Mouse (Mus musculus) right cerebral cortex, postnatal 4 days (tissue): ENCODE measurements at regions not wholly inside any gene's neighbourhood (a gene's known extent, or its start where the extent isn't known, plus 50 kb on each side); places are given as distances from the start of the nearest gene placed in this dataset.
A peak's percentile ranks its signal among the peaks of the same experiment; 100 is the strongest.

Experiments
- DNase-seq: peaks from one replicate; pipeline ENCODE4 v3.0.0-alpha.2; 2022

GRCm38 (mm10) chr1:64288812-64289447, 166.8 kb upstream of the Klf7 start:
- DNase-seq, result no peak

DNA sequence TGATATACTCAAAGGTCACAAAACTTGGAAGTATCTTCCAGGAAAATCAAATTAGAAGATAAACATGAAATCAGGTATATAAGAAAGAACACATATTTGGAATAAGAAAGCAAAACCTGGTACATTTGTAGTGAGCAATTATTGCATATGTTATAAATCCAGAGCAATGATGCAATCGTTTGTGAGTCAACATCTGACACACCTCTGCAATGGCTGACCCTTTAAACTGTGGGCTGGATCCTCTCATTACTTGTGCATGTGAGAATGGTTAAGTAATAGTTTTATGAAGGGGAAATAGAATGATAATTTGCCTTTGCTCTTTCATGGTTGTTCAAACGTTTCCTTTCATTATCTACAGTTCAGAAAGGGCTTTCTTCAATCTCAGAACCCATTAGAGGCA, 165.0 kb upstream of the Klf7 start:
- no peak for DNase-seq

GRCm38 (mm10) chr1:64284656-64285055, 162.6 kb upstream of the Klf7 start:
- DNase-seq, result no peak

DNA sequence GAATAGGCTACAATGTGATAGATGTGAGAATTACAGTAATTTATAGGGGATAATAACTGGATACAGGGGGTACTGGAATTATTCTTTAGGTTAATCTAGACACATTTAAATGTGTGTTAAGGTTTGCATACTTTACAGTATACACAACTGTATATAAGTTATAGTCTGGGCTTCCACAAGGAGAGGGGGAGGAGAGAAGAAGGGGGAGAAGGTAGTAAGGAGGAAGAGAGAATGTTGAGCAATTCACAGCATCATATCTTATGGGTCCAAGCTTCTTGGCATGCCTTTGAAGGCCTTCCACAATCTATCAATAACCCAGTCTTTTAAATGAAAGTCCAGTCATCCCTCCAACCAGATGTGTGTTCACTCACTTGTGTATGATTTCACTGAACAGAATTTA, 153.8 kb upstream of the Klf7 start:
- no peak for DNase-seq

DNA sequence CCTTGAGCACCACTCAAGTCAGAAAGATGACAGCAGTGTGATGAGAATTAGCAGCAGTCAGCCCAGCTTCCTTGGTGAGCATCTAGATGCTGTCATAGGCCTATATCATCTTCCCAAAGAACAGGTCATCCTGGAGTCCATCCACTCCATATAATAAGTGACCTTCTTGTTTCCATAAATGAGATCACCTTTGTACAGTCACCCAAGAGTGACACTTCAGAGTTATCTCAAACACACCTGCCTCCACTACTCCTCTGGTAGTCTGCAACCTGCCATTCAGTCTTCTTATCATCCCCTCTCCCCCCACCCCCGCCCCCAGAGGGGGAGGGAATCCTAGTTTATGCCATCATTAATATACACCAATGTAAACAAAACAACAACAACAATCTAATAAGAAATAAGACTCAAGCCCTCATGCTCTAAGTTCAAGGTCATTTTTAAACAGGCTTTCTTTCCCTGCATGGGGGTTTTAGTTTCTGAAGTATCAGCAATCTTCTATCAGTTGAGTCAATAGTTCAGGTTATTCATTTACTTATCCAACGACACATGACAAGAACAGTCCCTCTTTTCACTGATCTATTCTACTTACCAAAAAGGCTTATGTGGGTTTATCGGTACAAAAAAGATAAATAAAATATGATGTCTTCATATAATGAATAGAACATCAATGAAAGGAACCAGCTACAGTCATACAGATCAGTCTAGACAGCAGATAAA, 153.2 kb upstream of the Klf7 start:
- DNase-seq, result no peak

DNA sequence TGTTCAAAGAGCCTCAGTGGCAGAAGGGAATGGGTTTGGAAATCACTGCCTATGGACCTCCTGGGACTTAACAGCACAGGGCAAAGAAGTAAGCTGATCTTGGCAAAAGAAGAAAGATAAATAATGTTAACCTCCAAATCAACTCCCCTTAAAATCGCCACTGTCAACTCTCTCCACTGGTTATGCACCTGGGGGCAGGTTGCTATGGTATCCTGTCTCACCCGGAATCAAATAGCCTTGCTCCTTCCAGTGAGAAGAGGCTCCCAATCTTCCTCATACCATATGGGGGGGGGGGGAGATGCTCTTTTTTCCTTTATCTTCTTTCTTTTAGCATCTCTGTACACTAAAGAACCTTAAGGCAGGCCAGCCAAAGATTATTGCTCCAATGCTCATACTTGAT, 135.2 kb upstream of the Klf7 start:
- DNase-seq, result no peak

- no peak for DNase-seq
Measured at GRCm38 (mm10) chr1:64255554-64256295, 133.6 kb upstream of the Klf7 start.

DNA sequence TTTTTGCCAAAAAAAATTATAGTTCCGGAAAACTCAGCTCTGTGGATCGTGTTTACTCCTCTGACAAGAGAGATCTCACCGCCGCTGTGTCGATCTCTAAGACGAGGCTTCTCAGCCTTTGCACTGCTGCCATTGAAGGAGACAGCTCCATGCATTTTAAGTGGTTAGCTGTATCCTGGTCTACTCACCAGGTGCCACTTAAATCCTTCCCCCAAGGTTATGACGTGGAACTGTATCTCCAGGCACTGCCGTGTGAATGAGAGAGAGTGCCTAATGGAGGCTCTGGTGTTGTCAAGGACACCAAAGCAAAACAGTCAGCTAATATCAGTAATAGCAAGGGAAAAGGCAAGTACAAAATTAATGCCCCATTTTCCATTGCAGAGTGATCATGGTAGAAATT, 132.6 kb upstream of the Klf7 start:
- no peak for DNase-seq

DNA sequence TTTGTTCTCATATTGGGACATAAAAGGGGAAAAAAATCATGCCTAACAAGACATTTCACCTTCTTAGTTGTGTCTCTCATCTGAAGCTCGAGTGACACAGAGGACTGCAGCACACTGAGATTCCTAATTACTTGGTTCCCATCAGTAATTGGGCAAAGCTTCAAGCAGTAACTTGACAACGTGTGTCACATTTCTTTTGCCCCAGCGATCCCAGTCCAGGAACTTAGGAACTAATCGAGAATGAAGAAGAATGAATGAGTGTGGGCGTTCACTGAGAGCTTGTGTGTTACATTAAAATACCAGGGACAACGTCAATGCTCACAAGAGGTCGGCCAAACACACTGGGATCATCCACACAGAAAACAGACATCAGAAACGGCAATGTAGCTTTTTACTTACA, 131.9 kb upstream of the Klf7 start:
- DNase-seq, result no peak

- DNase-seq, result no peak
Measured at GRCm38 (mm10) chr1:64242401-64242800, 120.3 kb upstream of the Klf7 start.

- no peak for DNase-seq
Measured at GRCm38 (mm10) chr1:64229654-64230053, 107.6 kb upstream of the Klf7 start.

DNA sequence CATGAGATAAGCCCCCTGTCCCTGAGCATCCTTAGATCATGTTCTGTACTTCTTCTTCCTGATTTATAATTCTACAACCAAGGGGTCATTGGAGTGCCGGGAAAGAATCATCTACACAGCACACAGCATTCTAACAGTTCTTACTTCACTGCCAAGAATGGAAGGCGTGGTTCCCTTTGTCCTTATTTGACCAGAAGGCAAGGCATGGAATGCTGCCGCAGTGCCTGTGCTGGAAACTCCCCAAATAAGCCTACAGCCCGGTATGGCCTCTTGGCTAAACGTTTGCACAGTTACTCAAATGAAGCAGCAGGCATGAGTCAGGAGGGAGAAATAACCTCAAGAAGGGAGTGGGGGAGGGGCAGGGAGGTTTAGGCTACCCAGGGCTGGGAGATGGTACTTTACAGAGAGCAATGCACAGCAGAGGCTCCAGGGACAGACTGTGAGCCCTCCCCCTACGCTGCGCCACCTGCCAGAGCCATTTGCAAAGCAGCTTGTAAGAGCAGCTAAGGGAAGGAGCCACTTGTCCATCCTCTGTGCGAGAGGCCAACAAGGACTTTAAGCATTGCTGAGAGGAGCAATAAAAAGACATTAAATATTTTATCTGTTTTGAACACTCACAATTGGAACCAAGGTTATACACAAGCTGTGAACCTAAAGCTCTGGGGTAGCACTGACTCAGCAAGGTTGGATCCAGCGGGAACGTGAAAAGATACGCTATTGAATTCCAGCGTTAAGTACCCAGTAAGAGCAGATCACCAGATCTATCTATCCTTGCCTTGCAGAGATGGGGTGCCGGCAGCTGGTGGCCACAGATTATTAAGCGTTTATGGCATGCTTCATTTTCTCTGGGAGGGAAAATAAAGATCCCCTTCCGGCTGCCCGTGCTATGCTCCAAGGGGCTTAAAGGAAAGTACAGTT, 104.2 kb upstream of the Klf7 start:
- DNase-seq, result peak; percentile 58

DNA sequence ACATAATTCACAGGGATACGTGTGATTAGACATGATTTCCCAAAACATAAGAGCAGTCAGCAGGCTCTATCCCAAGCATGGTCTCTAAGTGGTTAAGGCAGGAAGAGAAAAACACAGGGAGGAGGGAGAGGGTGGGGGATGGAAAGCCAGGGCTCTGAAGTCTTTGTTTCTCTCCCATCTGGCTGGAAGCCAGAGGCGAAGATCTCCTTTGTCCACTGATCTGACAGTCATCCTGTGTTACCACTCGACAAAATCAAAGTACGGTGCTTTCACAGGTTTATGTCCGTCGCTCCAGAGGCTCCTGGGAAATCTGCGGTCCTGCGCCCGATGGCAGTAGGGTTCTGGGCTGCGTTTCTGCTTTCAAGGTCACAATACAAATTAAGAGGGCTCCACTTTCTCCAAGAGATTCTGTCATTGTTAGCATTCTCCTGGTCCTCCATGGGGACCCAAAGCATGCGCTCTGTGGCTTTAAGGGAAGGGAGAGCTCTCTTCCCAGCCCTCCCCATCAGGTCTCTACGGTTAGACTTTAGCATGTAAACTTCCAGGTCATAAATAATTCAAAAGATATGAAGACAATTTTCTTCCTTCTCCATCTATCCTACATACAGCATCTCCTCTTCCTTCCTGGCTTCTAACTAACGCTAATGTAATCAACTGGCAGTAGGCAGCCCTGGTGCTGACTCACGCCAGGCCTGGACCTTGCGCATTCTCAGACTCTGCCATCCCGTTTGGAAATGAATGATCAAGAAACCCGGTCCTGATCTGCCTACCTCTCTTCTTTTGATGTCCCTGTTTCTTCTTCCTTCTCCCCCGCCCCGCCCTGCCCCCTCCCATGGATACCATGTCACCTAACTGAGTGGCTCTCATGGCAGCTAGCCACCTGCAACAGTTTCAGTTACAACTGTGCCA, 102.0 kb upstream of the Klf7 start:
- peak; percentile 30 for DNase-seq

DNA sequence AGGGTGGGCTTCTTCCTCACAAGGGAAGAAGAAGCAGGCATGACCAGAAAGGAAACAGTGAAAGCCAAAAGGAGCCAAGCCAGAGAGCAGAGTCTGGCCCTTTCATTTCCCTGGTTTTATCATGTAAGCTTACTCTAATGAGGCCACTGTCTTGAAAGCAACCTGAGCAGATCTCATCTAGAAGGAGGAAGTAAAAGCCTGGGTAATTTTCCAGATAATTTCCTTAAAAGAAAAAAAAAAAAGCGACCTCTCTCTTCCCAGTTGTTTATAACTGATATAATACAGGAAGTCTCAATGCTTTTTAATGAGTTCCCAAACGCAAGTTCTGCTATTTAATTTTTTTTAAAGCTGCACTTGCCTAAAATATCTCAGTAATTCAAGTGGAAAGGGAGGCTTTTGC, 100.4 kb upstream of the Klf7 start:
- DNase-seq, result no peak

- no peak for DNase-seq
Measured at GRCm38 (mm10) chr1:64220486-64220885, 98.4 kb upstream of the Klf7 start.

GRCm38 (mm10) chr1:64220040-64220439, 98.0 kb upstream of the Klf7 start:
- no peak for DNase-seq

- DNase-seq, result no peak
Measured at GRCm38 (mm10) chr1:64215646-64216045, 93.6 kb upstream of the Klf7 start.

- DNase-seq, result no peak
Measured at GRCm38 (mm10) chr1:64209131-64209530, 87.0 kb upstream of the Klf7 start.

DNA sequence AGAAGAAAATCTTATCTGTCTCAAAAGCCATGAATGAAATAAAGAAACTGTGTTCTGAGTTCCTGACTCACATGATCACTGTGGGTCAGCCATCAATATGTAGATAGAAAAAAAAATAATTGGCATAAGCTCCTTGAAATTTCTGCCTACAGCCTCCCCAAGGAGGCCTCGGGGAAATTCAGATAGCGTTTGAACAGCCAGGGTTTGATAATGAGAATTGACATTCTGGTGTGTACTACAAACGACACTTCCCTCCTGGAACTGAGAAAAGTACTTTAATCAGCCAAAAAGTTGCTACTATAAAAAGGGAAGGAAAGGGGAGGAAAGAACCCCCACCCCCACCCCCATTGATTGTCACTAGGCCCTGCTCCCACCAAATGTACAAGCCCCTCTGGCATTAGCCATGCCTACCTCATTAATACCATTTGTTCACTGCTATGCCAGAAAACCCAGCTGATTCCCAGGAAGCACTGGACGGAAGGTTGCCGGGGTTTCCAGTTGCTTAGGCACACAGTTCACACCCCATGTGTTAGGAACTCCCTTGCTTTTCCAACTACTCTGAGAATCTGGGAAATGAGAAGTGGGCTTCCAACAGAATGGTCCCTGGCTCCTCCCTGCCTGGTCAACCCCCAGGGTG, 78.4 kb upstream of the Klf7 start:
- no peak for DNase-seq

DNA sequence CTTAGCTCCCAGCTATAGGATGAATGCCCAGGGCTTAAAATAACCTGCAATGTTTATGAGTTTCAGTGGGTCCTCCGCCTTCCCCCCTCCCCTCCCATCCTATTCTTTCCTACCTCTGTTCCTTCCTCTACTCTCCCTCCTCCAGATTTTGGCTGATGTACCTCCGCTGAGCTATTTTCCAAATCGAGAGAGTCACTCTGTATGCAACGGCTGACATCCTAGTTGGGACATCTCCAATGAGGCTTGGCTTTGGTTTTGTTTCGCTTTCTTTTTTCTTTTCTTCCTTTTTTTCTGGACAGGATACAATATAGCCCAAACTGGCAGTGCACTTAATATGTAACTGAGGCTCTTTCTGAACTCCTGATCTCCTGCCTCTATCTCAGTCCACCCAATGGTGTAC, 76.7 kb upstream of the Klf7 start:
- no peak for DNase-seq

DNA sequence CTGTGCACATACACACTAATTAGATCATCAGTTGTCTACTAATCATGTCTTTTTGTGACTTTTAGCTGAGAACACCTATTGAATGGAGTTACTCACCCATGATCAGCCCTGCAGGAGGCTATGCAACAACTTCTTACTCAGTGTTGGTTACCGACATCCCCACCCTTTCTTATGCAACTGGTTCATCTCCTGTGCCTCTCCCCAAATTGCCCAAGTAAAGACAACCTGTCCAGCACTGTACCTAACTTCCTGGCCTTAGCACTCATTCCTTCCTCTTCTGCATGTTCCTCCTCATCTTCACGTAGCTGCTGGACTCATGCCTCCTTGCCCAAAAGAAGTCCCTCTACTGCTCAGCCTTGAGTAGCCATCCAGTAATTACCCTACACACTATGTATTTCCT, 76.2 kb upstream of the Klf7 start:
- DNase-seq, result no peak
